Mouse (Mus musculus) myocyte (in vitro differentiated cells): ENCODE measurements around the gene Raly.

Source experiments
- CEBPB ChIP-seq: IDR thresholded peaks from 2 replicates; pipeline ENCODE4 v1.6.1; 2011; ENCODE audit warnings: mild to moderate bottlenecking, moderate library complexity; ENCODE audit not compliant: poor library complexity, insufficient read depth, severe bottlenecking
- POLR2A ChIP-seq: IDR thresholded peaks from one replicate; pipeline ENCODE4 v1.6.1; 2011; ENCODE audit warnings: low read depth, mild to moderate bottlenecking, control low read depth, moderate library complexity; ENCODE audit not compliant: insufficient read length
- POLR2AphosphoS2 ChIP-seq: IDR thresholded peaks from one replicate; pipeline ENCODE4 v1.6.1; 2011; ENCODE audit warnings: low read depth, control low read depth; ENCODE audit not compliant: insufficient read length
- REST ChIP-seq: IDR thresholded peaks from one replicate; pipeline ENCODE4 v1.6.1; 2011; ENCODE audit warnings: mild to moderate bottlenecking, control low read depth, moderate library complexity; ENCODE audit not compliant: insufficient read depth, insufficient read length
- SRF ChIP-seq: IDR thresholded peaks from one replicate; pipeline ENCODE4 v1.6.1; 2011; ENCODE audit warnings: low read depth; ENCODE audit not compliant: control insufficient read depth, insufficient read length
- USF1 ChIP-seq: IDR thresholded peaks from one replicate; pipeline ENCODE4 v1.6.1; 2011; ENCODE audit warnings: low read depth, mild to moderate bottlenecking, control low read depth, moderate library complexity

- TF ChIP-seq SRF: no peak
- no peak for TF ChIP-seq POLR2A
- TF ChIP-seq REST: no peak
- TF ChIP-seq POLR2AphosphoS2: no peak
- no peak for TF ChIP-seq USF1
- no peak for TF ChIP-seq CEBPB
Measured at GRCm38 (mm10) chr2:154810821-154811220, 19.9 kb downstream of the Raly start.
